In genomic region chr5:104109516-104109915, GRCm38 (mm10) we compare ENCODE assay signal across 9 mouse cellular contexts. TPM values are rescaled to one million over a fixed set of nuclear protein-coding genes. Genes with fewer than 3 reads are reported as not detected.
DNase-seq lines count a peak whose midpoint lies in the region; ATAC-seq and TF ChIP-seq lines count a peak whose summit lies in the region.
"Had no signal": no experiment of that assay in that cellular context is flagged by ENCODE, and none has a peak within 500 bp of the region (broad histone marks: within the 10 kb centered on the region; RNA-seq: fewer than 3 reads in every experiment).

No protein-coding gene starts in this region.

- no peaks in the 10 kb centered on the region for H3K27me3 ChIP-seq in liver, embryonic 14.5 days (ENCODE audit: control insufficient read depth, insufficient read depth, low read length)
- no peaks in the 10 kb centered on the region for H3K27me3 ChIP-seq in liver, postnatal 0 days (ENCODE audit: insufficient read depth, low read length)
- 0 out of 2 replicates have a peak, but pooled peaks cover 8% of the 10 kb centered on the region for H3K27me3 ChIP-seq in forebrain, embryonic 13.5 days
- no peaks in the 10 kb centered on the region for H3K27me3 ChIP-seq in limb, embryonic 10.5 days (ENCODE audit: low read depth, poor library complexity, severe bottlenecking)

- no peak overlapping the region for H3K4me3 ChIP-seq in liver, embryonic 14.5 days (ENCODE audit: insufficient read depth in 1 of 2, low read depth in 2 of 2, low read length in 2 of 2)
- no peak overlapping the region for H3K4me3 ChIP-seq in liver, postnatal 0 days (ENCODE audit: low read depth, low read length)
- H3K4me3 ChIP-seq in forebrain, embryonic 13.5 days, result peak overlapping the region; percentile 23; the same call in 1 of the 2 replicates
- H3K4me3 ChIP-seq in limb, embryonic 10.5 days, result peak overlapping the region; percentile 24; the same call in 1 of the 2 replicates

- no peaks in the 10 kb centered on the region for H3K36me3 ChIP-seq in liver, embryonic 14.5 days (replicated peaks; ENCODE audit: control insufficient read depth, insufficient read depth, low read depth)
- H3K36me3 ChIP-seq in liver, postnatal 0 days (replicated peaks; ENCODE audit: insufficient read depth, low read length), result no peaks in the 10 kb centered on the region
- no peaks in the 10 kb centered on the region for H3K36me3 ChIP-seq in forebrain, embryonic 13.5 days (ENCODE audit: poor library complexity, severe bottlenecking)
- no peaks in the 10 kb centered on the region for H3K36me3 ChIP-seq in limb, embryonic 10.5 days

- no peak for TF ChIP-seq CTCF in liver, embryonic 14.5 days (IDR thresholded peaks at IDR 0.05; ENCODE audit: low read depth)
- no peak for TF ChIP-seq CTCF in liver, postnatal 0 days (IDR thresholded peaks at IDR 0.05; ENCODE audit: low read depth)

- 34% methylated on average over 3 of the region's 3 CpGs for WGBS in liver, embryonic 14.5 days (ENCODE audit: insufficient replicate concordance)
- 54% methylated on average over 3 of the region's 3 CpGs for WGBS in liver, postnatal 0 days (ENCODE audit: insufficient replicate concordance)
- WGBS in forebrain, embryonic 13.5 days, result 27% methylated on average over 3 of the region's 3 CpGs
- WGBS in limb, embryonic 10.5 days, result 31% methylated on average over 3 of the region's 3 CpGs

- H3K9me3 ChIP-seq in liver, embryonic 14.5 days (ENCODE audit: control insufficient read depth, low read length), result no peaks in the 10 kb centered on the region
- no peaks in the 10 kb centered on the region for H3K9me3 ChIP-seq in liver, postnatal 0 days (ENCODE audit: low read length)
- H3K9me3 ChIP-seq in forebrain, embryonic 13.5 days (replicated peaks), result no peaks in the 10 kb centered on the region
- H3K9me3 ChIP-seq in limb, embryonic 10.5 days (replicated peaks), result no peaks in the 10 kb centered on the region

- peaks cover 0 to 8% of the 10 kb centered on the region in 2 experiments; a peak in 1 of 4 replicates for H3K4me1 ChIP-seq in liver, embryonic 14.5 days (replicated peaks; ENCODE audit: control insufficient read depth in 2 of 2, insufficient read depth in 2 of 2, low read length in 1 of 2)
- no peaks in the 10 kb centered on the region for H3K4me1 ChIP-seq in liver, postnatal 0 days (ENCODE audit: insufficient read depth)
- H3K4me1 ChIP-seq in forebrain, embryonic 13.5 days, result peaks cover 68% of the 10 kb centered on the region
- H3K4me1 ChIP-seq in limb, embryonic 10.5 days, result peaks cover 65% of the 10 kb centered on the region

- no peak overlapping the region for H3K27ac ChIP-seq in liver, embryonic 14.5 days
- H3K27ac ChIP-seq in liver, postnatal 0 days (ENCODE audit: low read depth), result no peak overlapping the region
- H3K27ac ChIP-seq in forebrain, embryonic 13.5 days, result peak overlapping the region; percentile 81
- H3K27ac ChIP-seq in limb, embryonic 10.5 days, result no peak overlapping the region; the same call in 1 of the 2 replicates

- H3K9ac ChIP-seq in liver, embryonic 14.5 days (replicated peaks), result no peak overlapping the region
- H3K9ac ChIP-seq in liver, postnatal 0 days (replicated peaks), result no peak overlapping the region
- no peak overlapping the region for H3K9ac ChIP-seq in forebrain, embryonic 13.5 days

- ATAC-seq in liver, embryonic 14.5 days (ENCODE audit: insufficient read depth), result peak; percentile 41; the same call in 1 of the 2 replicates
- no peak for ATAC-seq in liver, postnatal 0 days
- no peak for ATAC-seq in forebrain, embryonic 13.5 days

- H3K4me2 ChIP-seq in liver, embryonic 14.5 days (ENCODE audit: low read depth), result no peak overlapping the region
- H3K4me2 ChIP-seq in liver, postnatal 0 days (ENCODE audit: low read depth, low read length), result no peak overlapping the region
- peak overlapping the region; percentile 53 for H3K4me2 ChIP-seq in forebrain, embryonic 13.5 days

- no peak for DNase-seq in liver, embryonic 14.5 days (ENCODE audit: low read depth in 3 of 3, low spot score in 3 of 3)
- DNase-seq in liver, postnatal 0 days, result no peak
- no peak for DNase-seq in limb, embryonic 10.5 days (ENCODE audit: low spot score)
- DNase-seq in skeletal muscle tissue, adult 2 months (ENCODE audit: low read depth, low spot score), result peak; percentile 75
- DNase-seq in urinary bladder, postnatal 14 days (ENCODE audit: low spot score), result no peak
- DNase-seq in T-cell, adult 2 months (ENCODE audit: low spot score), result no peak
- no peak for DNase-seq in c-Kit-positive CD71-positive TER-119-positive erythroid progenitor cells, embryonic 14.5 days (ENCODE audit: low spot score)

- TF ChIP-seq EP300 in liver, embryonic 14.5 days (IDR thresholded peaks at IDR 0.05; ENCODE audit: low read depth), result no peak
- no peak for TF ChIP-seq EP300 in liver, postnatal 0 days (IDR thresholded peaks at IDR 0.05; ENCODE audit: low read depth)

RNA-seq across cellular contexts. Expression of gene Sparcl1, which starts 4.0 kb away (rescaled TPM):
- polyA plus RNA-seq in liver, embryonic 14.5 days (2012; rRNA removed), result 0.81 and 1.4 TPM in 2 replicates
- 1.0 and 1.2 TPM in 2 replicates for polyA plus RNA-seq in liver, embryonic 14.5 days (2014; fragmentation: Nextera tagmentation; extraction: Ambion mirVana)
- 5.2 and 6.3 TPM in 2 replicates for polyA plus RNA-seq in liver, postnatal 0 days (2015; fragmentation: Nextera tagmentation; extraction: Ambion mirVana)
- 34.7 and 41.3 TPM in 2 replicates for polyA plus RNA-seq in forebrain, embryonic 13.5 days (2015; fragmentation: Nextera tagmentation; extraction: Ambion mirVana)
- 9.4 and 17.1 TPM in 2 replicates for polyA plus RNA-seq in limb, embryonic 10.5 days (2016; fragmentation: Nextera tagmentation; extraction: Ambion mirVana)

RNA-seq across cellular contexts. Expression of gene Gm17660, which starts 32.1 kb away (rescaled TPM):
- not detected in 2 replicates for polyA plus RNA-seq in liver, embryonic 14.5 days (2012; rRNA removed)
- not detected in 2 replicates for polyA plus RNA-seq in liver, embryonic 14.5 days (2014; fragmentation: Nextera tagmentation; extraction: Ambion mirVana)
- polyA plus RNA-seq in liver, postnatal 0 days (2015; fragmentation: Nextera tagmentation; extraction: Ambion mirVana), result not detected in 2 replicates
- not detected in 2 replicates for polyA plus RNA-seq in forebrain, embryonic 13.5 days (2015; fragmentation: Nextera tagmentation; extraction: Ambion mirVana)
- not detected in 2 replicates for polyA plus RNA-seq in limb, embryonic 10.5 days (2016; fragmentation: Nextera tagmentation; extraction: Ambion mirVana)
- polyA plus RNA-seq: liver, embryonic 16.5 days had no signal

Comparison
In these comparisons a context has a peak if more than half of its experiments do, and no peak if none do; other contexts are left out.
1. H3K4me3 ChIP-seq: peak in forebrain, embryonic 13.5 days (single experiment) and limb, embryonic 10.5 days (single experiment); none in liver, embryonic 14.5 days (0 of 2) and liver, postnatal 0 days (single experiment).